ENCODE assay signal across 27 mouse cellular contexts in genomic region chr8:117431554-117431953, GRCm38 (mm10).
DNase-seq lines count a peak whose midpoint lies in the region; ATAC-seq and TF ChIP-seq lines count a peak whose summit lies in the region.
"Had no signal": no experiment of that assay in that cellular context is flagged by ENCODE, and none has a peak within 500 bp of the region (broad histone marks: within the 10 kb centered on the region; RNA-seq: fewer than 3 reads in every experiment).

No protein-coding gene starts in this region.

- no peaks in the 10 kb centered on the region for H3K27me3 ChIP-seq in lung, embryonic 14.5 days (ENCODE audit: insufficient read depth, low read length)
- no peaks in the 10 kb centered on the region for H3K27me3 ChIP-seq in CH12.LX (replicated peaks)
- H3K27me3 ChIP-seq in limb, embryonic 10.5 days (ENCODE audit: low read depth, poor library complexity, severe bottlenecking): no peaks in the 10 kb centered on the region
- H3K27me3 ChIP-seq: embryonic facial prominence, embryonic 13.5 days; embryonic facial prominence, embryonic 15.5 days; forebrain, embryonic 12.5 days; Patski had no signal

- no peak for TF ChIP-seq RAD21 in CH12.LX (IDR thresholded peaks at IDR 0.05; ENCODE audit: low read depth, low read length)

- H3K4me2 ChIP-seq in lung, embryonic 14.5 days: no peak overlapping the region
- no peak overlapping the region for H3K4me2 ChIP-seq in CH12.LX (ENCODE audit: insufficient read depth, low read depth, poor library complexity, severe bottlenecking)
- H3K4me2 ChIP-seq: embryonic facial prominence, embryonic 13.5 days; embryonic facial prominence, embryonic 15.5 days; forebrain, embryonic 12.5 days had no signal

- 81% methylated on average over 3 of the region's 3 CpGs for WGBS in lung, embryonic 14.5 days
- WGBS in limb, embryonic 10.5 days: 90% methylated on average over 3 of the region's 3 CpGs

- peaks cover 70% of the 10 kb centered on the region for H3K36me3 ChIP-seq in lung, embryonic 14.5 days (ENCODE audit: insufficient read depth)
- H3K36me3 ChIP-seq in CH12.LX (replicated peaks in 1 of 2; ENCODE audit: control insufficient read depth in 1 of 2, insufficient read depth in 1 of 2, low read length in 1 of 2): peaks cover 60 to 97% of the 10 kb centered on the region in 2 experiments
- peaks cover 88% of the 10 kb centered on the region for H3K36me3 ChIP-seq in limb, embryonic 10.5 days

- TF ChIP-seq EP300 in CH12.LX (IDR thresholded peaks at IDR 0.05; ENCODE audit: low read length): no peak

- DNase-seq in lung, embryonic 14.5 days: no peak
- no peak for DNase-seq in lung, postnatal 25 days (ENCODE audit: low spot score)
- DNase-seq in right cerebral cortex, adult 18-20 months: peak; percentile 60
- no peak for DNase-seq in right cerebral cortex, postnatal 25 days
- peak; percentile 7 for DNase-seq in CH12.LX (ENCODE audit: extremely low read depth)
- DNase-seq in brain, adult 2 months (ENCODE audit: low read depth, low spot score): peak; percentile 67
- DNase-seq in limb, embryonic 10.5 days (ENCODE audit: low spot score): no peak
- DNase-seq: adrenal gland, adult 8-10 months; adrenal gland, postnatal 14 days; adrenal gland, postnatal 36 days; cerebellum, adult 11 months; cerebellum, adult 18-20 months; cerebellum, adult 8-10 months; cerebellum, adult 9-11 months; cerebellum, postnatal 14 days; cerebellum, postnatal 36 days; embryo, embryonic 11 days had no signal

- dilution Hi-C loops in CH12.LX (cut with MboI; ENCODE audit: extremely low pct_ligation_motif_present, extremely low pct_unique_long_range_greater_than_20kb, low sequenced_read_pairs): no loop called here

- no peak overlapping the region for H3K4me3 ChIP-seq in lung, embryonic 14.5 days (ENCODE audit: low read depth, low read length)
- no peak overlapping the region for H3K4me3 ChIP-seq in CH12.LX (replicated peaks in 1 of 3; ENCODE audit: low read depth in 2 of 3, low read length in 2 of 3, poor library complexity in 1 of 3)
- H3K4me3 ChIP-seq in limb, embryonic 10.5 days: no peak overlapping the region
- H3K4me3 ChIP-seq: embryonic facial prominence, embryonic 13.5 days; embryonic facial prominence, embryonic 15.5 days; erythroblast, embryonic 14.5 days; forebrain, embryonic 10.5 days; forebrain, embryonic 12.5 days had no signal

- no peaks in the 10 kb centered on the region for H3K79me2 ChIP-seq in CH12.LX (replicated peaks; ENCODE audit: control insufficient read depth, extremely low read depth, insufficient read depth, poor library complexity, severe bottlenecking)

- H3K9ac ChIP-seq in lung, embryonic 14.5 days: no peak overlapping the region
- H3K9ac ChIP-seq in CH12.LX (ENCODE audit: insufficient read depth, low read depth): no peak overlapping the region
- H3K9ac ChIP-seq: embryonic facial prominence, embryonic 13.5 days; embryonic facial prominence, embryonic 15.5 days; forebrain, embryonic 12.5 days had no signal

- no peak for TF ChIP-seq CTCF in lung, embryonic 14.5 days (IDR thresholded peaks at IDR 0.05; ENCODE audit: low read depth)
- no peak for TF ChIP-seq CTCF in CH12.LX (conservative IDR thresholded peaks at IDR 0.05 in 1 of 2, IDR thresholded peaks at IDR 0.05 in 1 of 2; ENCODE audit: low read depth in 2 of 2, low read length in 2 of 2)

- H3K9me3 ChIP-seq in lung, embryonic 14.5 days (ENCODE audit: low read depth, low read length): no peaks in the 10 kb centered on the region
- no peaks in the 10 kb centered on the region for H3K9me3 ChIP-seq in CH12.LX (replicated peaks; ENCODE audit: low read length)
- H3K9me3 ChIP-seq in limb, embryonic 10.5 days (replicated peaks): no peaks in the 10 kb centered on the region
- H3K9me3 ChIP-seq: embryonic facial prominence, embryonic 13.5 days; embryonic facial prominence, embryonic 15.5 days; forebrain, embryonic 10.5 days; forebrain, embryonic 12.5 days; G1E had no signal

- no peak for TF ChIP-seq POLR2A in CH12.LX (IDR thresholded peaks at IDR 0.05; ENCODE audit: low read depth, low read length)

- in situ Hi-C loops in CH12.LX (cut with MboI; ENCODE audit: low pct_ligation_motif_present, low pct_unique_long_range_greater_than_20kb, low sequenced_read_pairs): no loop called here

- 0 out of 2 replicates have a peak, but pooled peaks have one; percentile 6 for ATAC-seq in lung, embryonic 14.5 days (ENCODE audit: insufficient read depth)
- ATAC-seq: activated CD4-positive, CD25-positive, alpha-beta regulatory T cell, adult 4 months; forebrain, embryonic 14.5 days; forebrain, embryonic 16.5 days; Patski had no signal

- H3K27ac ChIP-seq in lung, embryonic 14.5 days (ENCODE audit: low read depth): no peak overlapping the region
- no peak overlapping the region for H3K27ac ChIP-seq in CH12.LX (ENCODE audit: insufficient read depth, low read depth)
- no peak overlapping the region for H3K27ac ChIP-seq in limb, embryonic 10.5 days
- H3K27ac ChIP-seq: embryonic facial prominence, embryonic 13.5 days; embryonic facial prominence, embryonic 15.5 days; forebrain, embryonic 10.5 days; forebrain, embryonic 12.5 days had no signal

- H3K4me1 ChIP-seq in lung, embryonic 14.5 days (ENCODE audit: insufficient read depth): no peaks in the 10 kb centered on the region
- H3K4me1 ChIP-seq in CH12.LX (ENCODE audit: control insufficient read depth in 1 of 2, insufficient read depth in 2 of 2): peaks cover 30 to 48% of the 10 kb centered on the region in 2 experiments
- H3K4me1 ChIP-seq in limb, embryonic 10.5 days: peaks cover 6% of the 10 kb centered on the region; the same call in 1 of the 2 replicates
- H3K4me1 ChIP-seq: embryonic facial prominence, embryonic 13.5 days; embryonic facial prominence, embryonic 15.5 days; forebrain, embryonic 12.5 days had no signal

TF ChIP-seq in CH12.LX, 34 proteins besides CTCF, POLR2A, EP300 and RAD21:
- TF ChIP-seq RCOR1 (conservative IDR thresholded peaks at IDR 0.05; ENCODE audit: low read depth, low read length) (no peak), TBP (conservative IDR thresholded peaks at IDR 0.05; ENCODE audit: low read depth, low read length) (no peak), TCF12 (IDR thresholded peaks at IDR 0.05; ENCODE audit: low read depth, low read length) (no peak), KAT2A (IDR thresholded peaks at IDR 0.05; ENCODE audit: insufficient replicate concordance, low read length) (no peak)

Comparison
In these comparisons a context has a peak if more than half of its experiments do, and no peak if none do; other contexts are left out.
1. DNase-seq: peak in right cerebral cortex, adult 18-20 months (single experiment), CH12.LX (single experiment) and brain, adult 2 months (single experiment); none in lung, embryonic 14.5 days (single experiment), lung, postnatal 25 days (single experiment), right cerebral cortex, postnatal 25 days (single experiment) and limb, embryonic 10.5 days (single experiment).